ENCODE assay signal across 17 mouse cellular contexts in genomic region chr17:29769631-29770030, GRCm38 (mm10). TPM values are rescaled to one million over a fixed set of nuclear protein-coding genes. Genes with fewer than 3 reads are reported as not detected.
DNase-seq lines count a peak whose midpoint lies in the region; ATAC-seq and TF ChIP-seq lines count a peak whose summit lies in the region.
"Had no signal": no experiment of that assay in that cellular context is flagged by ENCODE, and none has a peak within 500 bp of the region (broad histone marks: within the 10 kb centered on the region; RNA-seq: fewer than 3 reads in every experiment).

No protein-coding gene starts in this region.

- peaks cover 46% of the 10 kb centered on the region for H3K4me1 ChIP-seq in limb, embryonic 12.5 days (replicated peaks)
- peaks cover 45% of the 10 kb centered on the region for H3K4me1 ChIP-seq in limb, embryonic 10.5 days

- H3K27ac ChIP-seq in limb, embryonic 12.5 days, result 0 out of 2 replicates have a peak overlapping the region, but pooled peaks have one; percentile 3
- H3K27ac ChIP-seq in limb, embryonic 10.5 days, result no peak overlapping the region
- no peak overlapping the region for H3K27ac ChIP-seq in layer of hippocampus, adult 2 months
- H3K27ac ChIP-seq: embryonic facial prominence, embryonic 13.5 days; hindbrain, embryonic 10.5 days; limb, embryonic 13.5 days; liver, embryonic 15.5 days had no signal

- DNase-seq in limb, embryonic 10.5 days (ENCODE audit: low spot score), result no peak
- DNase-seq in brain, adult 2 months (ENCODE audit: low read depth, low spot score), result peak; percentile 67
- peak; percentile 16 for DNase-seq in splenic B cell, adult 2 months (ENCODE audit: low read depth, low spot score)
- DNase-seq in layer of hippocampus, adult 2 months (ENCODE audit: low spot score in 2 of 2), result no peak
- no peak for DNase-seq in retina, postnatal 1 day
- DNase-seq in kidney, adult 18-20 months, result no peak
- DNase-seq in right cerebral cortex, postnatal 25 days, result no peak
- DNase-seq: cerebellum, adult 18-20 months; gastrocnemius, postnatal 36 days; kidney, adult 11 months had no signal

- no peak overlapping the region for H3K4me3 ChIP-seq in limb, embryonic 12.5 days (replicated peaks)
- H3K4me3 ChIP-seq in limb, embryonic 10.5 days, result no peak overlapping the region
- no peak overlapping the region for H3K4me3 ChIP-seq in layer of hippocampus, adult 2 months
- H3K4me3 ChIP-seq: embryonic facial prominence, embryonic 13.5 days; hindbrain, embryonic 10.5 days; limb, embryonic 13.5 days; liver, embryonic 15.5 days had no signal

- no peaks in the 10 kb centered on the region for H3K9me3 ChIP-seq in limb, embryonic 12.5 days
- H3K9me3 ChIP-seq in limb, embryonic 10.5 days (replicated peaks), result no peaks in the 10 kb centered on the region
- H3K9me3 ChIP-seq: embryonic facial prominence, embryonic 13.5 days; hindbrain, embryonic 10.5 days; limb, embryonic 13.5 days; liver, embryonic 15.5 days had no signal

- no peak overlapping the region for H3K9ac ChIP-seq in limb, embryonic 12.5 days (replicated peaks)
- H3K9ac ChIP-seq: embryonic facial prominence, embryonic 13.5 days; limb, embryonic 13.5 days; liver, embryonic 15.5 days had no signal

- H3K4me2 ChIP-seq in limb, embryonic 12.5 days, result no peak overlapping the region
- H3K4me2 ChIP-seq: embryonic facial prominence, embryonic 13.5 days; heart, embryonic 11.5 days; limb, embryonic 13.5 days; liver, embryonic 15.5 days; midbrain, embryonic 11.5 days had no signal

- no peaks in the 10 kb centered on the region for H3K36me3 ChIP-seq in limb, embryonic 12.5 days
- H3K36me3 ChIP-seq in limb, embryonic 10.5 days, result no peaks in the 10 kb centered on the region
- H3K36me3 ChIP-seq in splenic B cell, adult 2 months (ENCODE audit: control insufficient read depth, insufficient read depth, low read length, poor library complexity, severe bottlenecking), result no peaks in the 10 kb centered on the region
- H3K36me3 ChIP-seq: embryonic facial prominence, embryonic 13.5 days; hindbrain, embryonic 10.5 days; limb, embryonic 13.5 days; liver, embryonic 15.5 days had no signal

- 82% methylated on average over 10 of the region's 10 CpGs for WGBS in limb, embryonic 12.5 days
- 88% methylated on average over 10 of the region's 10 CpGs for WGBS in limb, embryonic 10.5 days

- H3K27me3 ChIP-seq in limb, embryonic 12.5 days, result peaks cover 8% of the 10 kb centered on the region; the same call in 1 of the 2 replicates
- H3K27me3 ChIP-seq in limb, embryonic 10.5 days (ENCODE audit: low read depth, poor library complexity, severe bottlenecking), result peaks cover 12% of the 10 kb centered on the region; the same call in 1 of the 2 replicates
- H3K27me3 ChIP-seq in splenic B cell, adult 2 months (ENCODE audit: control insufficient read depth, insufficient read depth, low read length, poor library complexity, severe bottlenecking), result no peaks in the 10 kb centered on the region
- H3K27me3 ChIP-seq: limb, embryonic 13.5 days had no signal

- ATAC-seq in limb, embryonic 12.5 days (ENCODE audit: insufficient number of reproducible peaks, insufficient read depth, low FRiP score, low TSS enrichment, low read depth), result no peak

- no peak for TF ChIP-seq CTCF in layer of hippocampus, adult 2 months (conservative IDR thresholded peaks at IDR 0.05)

RNA-seq across cellular contexts. Expression of gene Ccdc167, which starts 52.8 kb away (rescaled TPM):
- polyA plus RNA-seq in limb, embryonic 12.5 days (2016; fragmentation: Nextera tagmentation; extraction: Ambion mirVana), result 16.8 and 17.5 TPM in 2 replicates
- polyA plus RNA-seq in limb, embryonic 10.5 days (2016; fragmentation: Nextera tagmentation; extraction: Ambion mirVana), result 16.2 and 21.4 TPM in 2 replicates
- 10 to 100 TPM; 26.6 TPM for total RNA-seq in layer of hippocampus, adult 2 months (2021)

Comparison
In these comparisons a context has a peak if more than half of its experiments do, and no peak if none do; other contexts are left out.
1. DNase-seq: peak in brain, adult 2 months (single experiment) and splenic B cell, adult 2 months (single experiment); none in limb, embryonic 10.5 days (single experiment), layer of hippocampus, adult 2 months (0 of 2), retina, postnatal 1 day (single experiment), kidney, adult 18-20 months (single experiment) and right cerebral cortex, postnatal 25 days (single experiment).